Mouse (Mus musculus): ENCODE results near the gene Olfr984. TPM values are rescaled to one million over a fixed set of nuclear protein-coding genes. Genes with fewer than 3 reads are reported as not detected.

Olfr984 gene
- total RNA-seq (2021): under 1 TPM in 1 of 2 experiments, not detected in 1; 0.07 TPM
- long read RNA-seq, experiment 1: 0 reads
- long read RNA-seq, experiment 2: 0 reads

GRCm38 (mm10) chr9:40114106-40114505, at the start of gene Olfr984:
Olfr984 (minus strand) TSS chr9:40114206.
- DNase-seq (ENCODE audit: low spot score in 2 of 2): no peak

GRCm38 (mm10) chr9:40155118-40155644, 41.2 kb upstream of the Olfr984 start:
- DNase-seq (ENCODE audit: low spot score in 2 of 2): no peak

- no peak for DNase-seq (ENCODE audit: low spot score in 2 of 2)
These were observed 27.5 kb upstream of the Olfr984 start for GRCm38 (mm10) chr9:40141544-40141943.

GRCm38 (mm10) chr9:40139484-40139883, 25.5 kb upstream of the Olfr984 start:
- DNase-seq (ENCODE audit: low spot score in 2 of 2): no peak

GRCm38 (mm10) chr9:40136987-40137688, 23.1 kb upstream of the Olfr984 start:
- no peak for DNase-seq (ENCODE audit: low spot score in 2 of 2)

GRCm38 (mm10) chr9:40130556-40130955, 16.6 kb upstream of the Olfr984 start:
- no peak for DNase-seq (ENCODE audit: low spot score in 2 of 2)

- no peak for DNase-seq (ENCODE audit: low spot score in 2 of 2)
These were observed 16.1 kb upstream of the Olfr984 start, which contains the start of gene Olfr985 for GRCm38 (mm10) chr9:40130084-40130483. Olfr985 (minus strand) TSS chr9:40130184.

- DNase-seq (ENCODE audit: low spot score in 2 of 2): no peak
These were observed 3.3 kb upstream of the Olfr984 start for GRCm38 (mm10) chr9:40117287-40117659.

- DNase-seq (ENCODE audit: low spot score in 2 of 2): no peak
These were observed 2.8 kb upstream of the Olfr984 start for GRCm38 (mm10) chr9:40116645-40117286.

GRCm38 (mm10) chr9:40094769-40095168, 19.2 kb downstream of the Olfr984 start:
- no peak for DNase-seq (ENCODE audit: low spot score in 2 of 2)

- DNase-seq (ENCODE audit: low spot score in 2 of 2): no peak
These were observed 20.5 kb downstream of the Olfr984 start, which contains the start of gene Olfr983 for GRCm38 (mm10) chr9:40093495-40093894. Olfr983 (minus strand) TSS chr9:40093595.

GRCm38 (mm10) chr9:40073529-40073928, 40.5 kb downstream of the Olfr984 start, which contains the start of gene Olfr982:
Olfr982 (plus strand) TSS chr9:40073829.
- DNase-seq (ENCODE audit: low spot score in 2 of 2): no peak

GRCm38 (mm10) chr9:40050138-40050537, 63.9 kb downstream of the Olfr984 start:
- DNase-seq (ENCODE audit: low spot score in 2 of 2): no peak

Other genes with a start within 250 kb of the Olfr984 start
- not detected for gene Olfr972, start 247.8 kb downstream of the Olfr984 start, total RNA-seq (2021)
- not detected for gene Olfr229, start 206.9 kb downstream of the Olfr984 start, total RNA-seq (2021)
- gene Olfr974, start 176.7 kb downstream of the Olfr984 start, total RNA-seq (2021): not detected
- not detected for gene Olfr975, start 162.2 kb downstream of the Olfr984 start, total RNA-seq (2021)
- not detected for gene Olfr976, start 153.1 kb downstream of the Olfr984 start, total RNA-seq (2021)
- not detected for gene Olfr978, start 122.1 kb downstream of the Olfr984 start, total RNA-seq (2021)
- not detected for gene Olfr979, start 110.7 kb downstream of the Olfr984 start, total RNA-seq (2021)
- gene Olfr980, start 104.6 kb downstream of the Olfr984 start, total RNA-seq (2021): not detected
- gene Olfr981, start 92.7 kb downstream of the Olfr984 start, total RNA-seq (2021): not detected
- not detected for gene Olfr982, start 40.4 kb downstream of the Olfr984 start, total RNA-seq (2021)
- not detected for gene Olfr983, start 20.6 kb downstream of the Olfr984 start, total RNA-seq (2021)
- gene Olfr985, start 16.0 kb upstream of the Olfr984 start, total RNA-seq (2021): not detected
- not detected for gene Tmem225, start 33.9 kb upstream of the Olfr984 start, total RNA-seq (2021)
- under 1 TPM in 1 of 2 experiments, not detected in 1; 0.12 TPM for gene Olfr986, start 66.7 kb upstream of the Olfr984 start, total RNA-seq (2021)
- 1 to 10 TPM; 3.3 to 3.5 TPM for gene Zfp202, start 78.1 kb upstream of the Olfr984 start, total RNA-seq (2021)
- gene Scn3b, start 155.0 kb upstream of the Olfr984 start, total RNA-seq (2021): 100 to 1,000 TPM; 230 to 234 TPM